Mouse (Mus musculus) c-Kit-positive CD71-negative TER-119-negative erythroid progenitor cells, embryonic 14.5 days (primary cell): ENCODE data around the gene Rps6kb1.

ENCODE experiments used
- DNase-seq: peaks from one replicate; pipeline ENCODE4 v3.0.0-alpha.2; 2013; ENCODE audit warnings: low read depth

The Rps6kb1 gene

GRCm38 (mm10) chr11:86544639-86545299 is at the start of gene Rps6kb1, which contains the start of gene Tubd1:
Gene Rps6kb1, minus strand, starts transcription at chr11:86544805.
Gene Tubd1, plus strand, starts transcription at chr11:86544991.
- DNase-seq: peak; percentile 99

- DNase-seq: no peak
These were observed 48.8 kb upstream of the Rps6kb1 start for GRCm38 (mm10) chr11:86593443-86593842.

- peak; percentile 84 for DNase-seq
These were observed 48.4 kb upstream of the Rps6kb1 start for GRCm38 (mm10) chr11:86592993-86593392.

- no peak for DNase-seq
These were observed 47.5 kb upstream of the Rps6kb1 start for GRCm38 (mm10) chr11:86591931-86592616.

- no peak for DNase-seq
These were observed 46.8 kb upstream of the Rps6kb1 start for GRCm38 (mm10) chr11:86591301-86591845.

GRCm38 (mm10) chr11:86590579-86590978 is 46.0 kb upstream of the Rps6kb1 start:
- DNase-seq: no peak

DNA sequence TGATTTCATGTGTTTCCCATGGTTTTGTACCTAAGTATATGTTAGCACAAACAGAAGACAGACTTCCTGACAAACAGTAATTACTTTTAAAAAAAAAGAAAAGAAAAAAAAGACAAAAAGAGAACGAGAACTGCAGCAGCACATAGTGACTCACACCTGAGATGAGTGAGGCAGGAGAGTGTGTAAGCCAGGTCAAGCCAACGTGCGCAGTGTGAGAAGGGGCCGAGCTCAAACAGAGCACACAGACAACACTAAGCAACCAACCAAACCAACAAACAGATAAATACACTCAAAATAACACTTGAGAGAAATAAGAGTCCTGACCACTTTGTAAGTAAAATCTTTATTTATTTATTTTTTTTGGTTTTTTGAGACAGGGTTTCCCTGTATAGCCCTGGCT is 45.5 kb upstream of the Rps6kb1 start:
- DNase-seq: no peak

- DNase-seq: no peak
These were observed 44.1 kb upstream of the Rps6kb1 start for GRCm38 (mm10) chr11:86588583-86589298.

DNA sequence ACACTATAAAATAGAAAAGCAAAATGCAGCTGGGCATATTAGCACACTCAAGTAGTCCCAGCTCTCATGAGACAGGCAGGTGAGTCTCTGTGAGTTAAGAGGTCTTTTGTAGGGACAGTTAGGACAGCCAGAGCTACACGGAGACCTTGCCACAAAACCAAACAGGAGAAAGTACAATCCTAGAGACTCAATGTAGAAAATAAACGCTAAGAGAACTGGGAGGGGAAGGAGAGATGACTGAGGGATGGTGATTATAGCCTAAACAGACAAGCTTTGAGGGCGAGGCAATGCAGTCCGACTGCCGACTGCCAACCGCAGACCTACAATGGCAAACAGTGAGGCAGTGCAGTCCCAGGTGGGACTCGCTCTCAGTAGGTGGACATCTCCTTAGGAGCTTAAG is 43.2 kb upstream of the Rps6kb1 start:
- no peak for DNase-seq

- peak; percentile 86 for DNase-seq
These were observed 42.5 kb upstream of the Rps6kb1 start for GRCm38 (mm10) chr11:86586868-86587792.

- no peak for DNase-seq
These were observed 41.7 kb upstream of the Rps6kb1 start for GRCm38 (mm10) chr11:86586177-86586867.

DNA sequence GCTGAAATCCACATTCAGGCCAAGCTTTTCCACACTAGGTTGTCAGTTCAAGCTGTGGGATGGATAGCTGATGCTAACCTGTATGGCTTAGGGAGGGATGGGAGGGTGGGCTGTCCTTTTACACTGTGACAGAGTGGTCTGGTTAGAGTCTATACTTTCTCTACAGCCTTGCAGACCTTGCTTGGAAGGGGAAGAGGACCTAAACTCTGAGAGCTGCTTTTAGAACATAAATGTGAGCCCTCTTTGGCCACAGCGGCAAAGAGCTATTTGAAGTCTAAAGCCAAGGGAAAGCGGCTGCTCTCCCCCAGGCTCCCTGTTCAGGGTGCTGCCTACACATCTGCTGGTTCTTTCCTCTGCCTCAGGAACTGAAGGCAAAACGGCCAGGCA is 41.0 kb upstream of the Rps6kb1 start:
- DNase-seq: no peak

- no peak for DNase-seq
These were observed 40.4 kb upstream of the Rps6kb1 start for GRCm38 (mm10) chr11:86584898-86585597.

DNA sequence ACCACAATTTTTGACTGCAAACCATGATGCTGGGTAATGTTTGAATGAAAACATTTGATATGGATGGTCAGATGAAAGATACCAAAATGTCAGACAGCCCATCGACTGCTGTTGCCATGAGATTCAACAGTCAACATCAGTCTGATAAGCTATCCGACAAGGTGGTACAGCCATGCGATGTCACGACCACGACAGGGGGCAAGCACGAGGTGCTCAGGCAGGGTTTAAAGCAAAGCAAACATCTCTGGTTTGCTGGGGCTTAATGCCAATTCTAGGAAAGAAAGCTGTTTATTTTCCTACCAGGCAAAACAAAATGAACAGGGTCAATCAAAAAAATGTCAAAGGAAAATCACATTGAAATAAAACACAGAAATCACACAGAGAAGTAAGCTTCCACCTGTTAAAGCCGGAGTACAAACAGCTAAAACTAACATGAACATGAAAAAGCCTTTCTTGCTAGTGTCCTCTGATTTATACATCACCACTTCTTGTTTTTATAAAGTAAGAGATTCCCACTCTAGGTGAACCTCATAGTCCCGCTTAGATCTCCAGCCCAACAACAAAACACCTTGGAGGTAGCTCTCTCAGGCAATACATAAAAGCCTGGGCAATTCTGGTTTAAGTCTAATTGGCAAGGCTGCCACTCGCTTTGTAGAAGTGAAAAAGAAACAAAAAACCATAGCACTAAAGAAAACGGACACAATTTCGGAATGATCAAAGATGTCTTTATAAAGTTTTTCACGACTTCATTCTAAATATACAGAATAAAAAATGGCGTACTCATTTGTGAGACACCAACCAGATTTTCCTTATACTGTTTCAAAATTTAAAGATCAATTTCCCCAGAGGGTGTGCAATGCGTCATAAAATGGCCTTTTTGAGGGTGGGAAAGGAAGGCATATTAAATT is 39.6 kb upstream of the Rps6kb1 start:
- no peak for DNase-seq

DNA sequence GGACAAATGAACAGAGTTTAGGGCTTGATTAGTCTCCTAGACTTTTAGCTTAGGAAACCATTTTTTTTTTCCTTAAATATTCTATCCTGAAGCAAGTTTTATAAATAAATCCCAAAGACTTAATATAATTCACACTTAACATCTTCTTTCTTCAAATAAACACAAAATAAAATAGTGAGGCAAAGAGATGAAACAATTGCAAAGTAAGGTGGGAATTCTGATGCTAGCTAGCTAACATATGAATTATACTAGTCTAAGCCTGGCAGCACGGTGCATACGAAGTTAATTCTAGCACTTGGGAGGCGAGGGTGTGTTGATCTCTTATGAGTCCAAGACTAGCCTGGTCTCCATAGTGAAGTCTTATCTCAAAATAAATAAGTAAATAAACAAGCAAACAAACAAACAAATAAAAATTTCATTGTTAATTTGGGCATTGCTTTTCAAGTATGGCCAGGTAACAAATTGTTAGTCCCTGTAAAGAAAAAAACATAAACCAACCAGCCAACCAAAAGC is 38.8 kb upstream of the Rps6kb1 start:
- no peak for DNase-seq

DNA sequence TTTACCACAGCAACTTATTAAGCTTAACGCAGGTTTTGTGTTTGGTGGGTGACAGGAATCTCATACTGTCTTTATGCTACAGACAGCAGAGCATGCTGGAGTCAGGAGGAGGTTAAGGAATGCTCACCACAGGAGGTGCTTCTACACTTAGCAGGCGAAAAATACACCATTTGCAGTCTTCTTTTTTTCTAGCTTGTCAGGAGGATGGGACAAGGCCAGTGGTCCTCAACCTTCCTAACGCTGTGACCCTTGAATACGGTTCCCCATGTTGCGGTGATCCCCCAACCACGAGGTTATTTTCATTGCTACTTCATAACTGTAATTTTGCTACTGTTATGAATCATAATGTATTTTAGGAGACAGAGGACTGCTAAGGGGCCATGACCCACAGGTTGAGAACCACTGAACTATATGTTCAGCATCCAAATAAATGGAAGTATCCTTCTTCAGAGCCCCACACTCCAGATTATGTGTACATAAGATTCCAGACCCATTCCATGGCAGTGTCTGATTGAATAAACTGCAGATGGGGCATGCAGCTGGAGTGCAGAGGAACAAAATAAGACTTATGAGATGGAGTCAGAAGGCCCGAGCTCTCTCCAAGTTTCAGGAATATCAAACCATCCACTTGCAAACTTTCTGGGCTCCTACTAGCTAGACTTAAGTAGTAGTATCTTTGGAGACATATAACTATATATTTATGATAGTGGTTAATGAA is 38.1 kb upstream of the Rps6kb1 start:
- no peak for DNase-seq

DNA sequence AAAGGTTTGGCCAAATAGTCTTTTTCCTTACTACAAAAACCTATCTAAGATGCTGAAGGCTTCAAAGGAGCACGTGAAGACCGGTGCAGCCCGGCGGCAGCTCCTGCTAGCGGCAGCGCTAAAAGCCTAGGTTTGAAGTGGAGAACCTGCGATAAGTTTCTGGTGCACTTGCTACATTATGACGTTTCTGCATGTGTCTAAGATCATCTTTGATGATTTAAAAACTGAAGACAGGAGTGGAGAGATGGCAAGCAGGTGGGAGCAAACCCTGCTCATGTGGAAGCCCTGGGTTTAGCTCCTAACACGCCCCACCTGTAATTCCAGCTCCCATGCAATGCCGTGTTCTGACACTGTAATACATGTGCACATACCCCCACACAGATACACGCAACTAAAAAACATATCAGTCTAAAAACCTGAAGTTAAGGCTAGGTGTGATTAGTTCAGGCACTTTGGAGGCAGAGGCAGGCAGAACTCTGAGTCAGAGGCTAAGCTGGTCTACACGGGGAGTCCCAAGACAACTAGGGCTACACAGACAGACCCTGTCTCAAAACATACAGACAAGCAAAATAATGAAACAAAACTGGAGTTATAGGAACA is 37.4 kb upstream of the Rps6kb1 start:
- no peak for DNase-seq

GRCm38 (mm10) chr11:86581250-86581753 is 36.7 kb upstream of the Rps6kb1 start:
- DNase-seq: peak; percentile 59
